Mouse (Mus musculus) monocyte, adult 2 months (primary cell): Measurements from ENCODE around the gene Mpp1.
"Not testable (repeated sequence)": the region's sequence is repeated elsewhere in the genome, so short reads cannot be mapped to it uniquely, and the experiment has no call there.

Experiments
- DNase-seq, 2 experiments: peaks; one replicate each; pipeline ENCODE4 v3.0.0; 2022; ENCODE audit warnings: low spot score in 2 of 2, low read depth in 1 of 2

Mpp1 gene

DNA sequence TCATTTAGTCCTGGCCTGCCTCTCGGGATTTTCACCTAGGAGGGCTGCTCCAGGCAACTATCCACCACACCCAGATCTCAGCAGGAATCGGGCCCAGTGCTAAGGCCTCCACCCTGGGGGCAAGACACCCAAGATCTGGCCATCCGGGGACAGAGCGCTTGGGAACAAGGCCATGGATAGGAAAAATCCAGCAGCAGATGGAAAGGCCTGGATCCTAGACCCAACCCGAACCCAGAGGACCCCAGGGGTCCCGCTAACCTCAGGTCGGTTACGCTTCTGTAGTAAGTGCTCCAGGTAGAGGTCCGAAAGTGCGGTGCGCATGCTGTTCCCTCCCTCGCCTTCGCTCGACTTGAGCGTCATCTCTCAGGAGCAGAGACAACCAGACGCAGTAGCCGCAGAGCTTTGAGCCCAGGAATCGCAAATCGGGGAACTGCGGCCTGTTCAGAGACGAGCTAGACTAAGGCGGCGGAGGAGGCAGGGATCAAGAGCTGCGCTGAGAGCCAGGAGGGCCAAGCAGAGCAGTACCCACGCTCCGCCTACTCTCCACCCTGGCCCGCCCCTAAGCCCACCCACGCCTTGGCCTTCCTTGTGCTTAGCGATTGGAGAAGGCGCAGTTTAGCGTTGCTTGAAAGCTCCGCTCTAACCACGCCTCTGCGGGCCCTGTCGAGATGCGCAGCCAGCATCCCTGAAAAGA is at the start of gene Mpp1:
TSS of gene Mpp1 (minus strand) at position 550 of the 694 bp plus-strand sequence.
- DNase-seq = peak; percentile 20 to 53

DNA sequence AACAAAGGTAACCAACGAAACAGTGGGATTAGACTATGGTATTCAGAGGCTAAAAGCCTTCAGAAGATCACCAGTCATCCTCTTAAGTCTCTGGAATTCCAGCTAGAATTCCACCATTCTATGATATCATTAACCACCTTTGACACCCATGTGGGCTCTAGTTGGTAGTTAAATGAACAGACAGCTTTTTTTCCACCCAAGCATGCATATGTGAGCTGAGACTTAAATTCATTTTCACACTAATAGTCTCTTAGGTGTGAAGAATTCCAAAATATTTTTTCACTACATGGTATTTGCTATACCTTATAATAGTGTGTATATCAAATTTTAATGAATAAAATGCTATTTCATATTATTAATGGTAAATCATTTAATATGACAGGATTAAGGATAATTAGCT is 32.9 kb upstream of the Mpp1 start, which contains the start of gene Smim9:
TSS of gene Smim9 (minus strand) at position 101 of the 400 bp plus-strand sequence.
- DNase-seq = no peak

DNA sequence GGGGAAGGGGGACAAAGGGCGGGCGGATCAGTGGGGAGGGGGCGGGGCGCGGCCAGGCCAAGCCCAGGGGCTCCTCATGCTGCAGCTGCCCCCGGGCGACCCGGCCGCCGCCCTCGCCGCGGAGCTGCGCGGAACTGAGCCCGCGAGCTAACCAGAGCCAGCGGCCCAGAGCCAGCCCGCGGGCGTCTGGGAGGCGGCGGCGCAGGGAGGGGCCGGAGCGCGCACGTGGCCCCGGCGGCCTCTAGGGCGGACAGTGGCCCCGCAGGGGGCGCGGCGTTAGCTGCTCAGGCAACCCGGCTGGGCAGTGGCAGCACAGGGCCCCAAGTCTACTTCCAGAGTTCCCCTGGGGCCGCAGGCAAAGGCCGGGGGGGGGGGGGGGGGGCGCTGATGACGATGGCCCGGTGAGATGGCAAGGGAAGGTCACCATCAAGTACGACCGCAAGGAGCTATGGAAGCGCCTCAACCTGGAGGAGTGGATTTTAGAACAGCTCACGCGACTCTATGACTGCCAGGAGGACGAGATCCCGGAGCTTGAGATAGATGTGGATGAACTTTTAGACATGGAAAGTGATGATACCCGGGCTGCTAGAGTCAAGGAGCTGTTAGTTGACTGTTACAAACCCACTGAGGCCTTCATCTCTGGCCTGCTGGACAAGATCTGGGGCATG is 24.9 kb upstream of the Mpp1 start:
- DNase-seq = no peak

DNA sequence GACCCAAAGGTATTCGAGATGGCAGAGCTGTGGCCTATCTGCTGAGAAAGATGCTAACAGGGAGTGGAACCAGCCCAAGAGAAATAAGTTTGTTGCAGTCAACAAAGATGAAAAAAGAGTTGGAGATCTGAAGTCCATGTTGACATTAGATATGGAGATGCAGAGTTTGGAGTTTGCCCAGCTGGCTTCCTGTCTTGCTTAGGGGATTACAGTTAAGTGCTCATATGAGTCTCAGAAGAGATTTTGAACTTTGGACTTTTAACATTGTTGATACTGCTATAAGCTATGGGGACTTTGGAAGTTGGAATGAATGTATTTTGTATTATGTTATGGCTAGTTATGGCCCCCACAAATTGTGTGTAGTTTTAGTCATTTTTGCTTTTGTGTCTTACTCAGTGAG is 21.4 kb upstream of the Mpp1 start:
- DNase-seq = no peak

DNA sequence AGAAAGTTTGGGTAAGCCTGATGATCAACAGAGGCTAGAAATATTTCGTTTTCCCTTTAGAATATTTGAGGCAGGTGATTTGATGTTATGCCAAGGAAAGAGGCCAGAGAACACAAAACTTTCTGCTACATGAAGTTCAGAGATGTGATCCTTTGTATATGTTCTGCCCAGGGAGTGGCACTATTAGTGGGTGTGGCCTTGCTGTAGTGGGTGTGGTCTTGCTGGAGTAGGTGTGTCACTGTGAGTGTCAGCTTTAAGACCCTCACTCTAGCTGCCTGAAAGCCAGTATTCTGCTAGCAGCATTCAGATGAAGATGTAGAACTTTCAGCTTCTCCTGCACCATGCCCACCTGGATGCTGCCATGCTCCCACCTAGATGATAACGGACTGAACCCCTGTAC is 19.5 kb upstream of the Mpp1 start:
- DNase-seq = no peak

DNA sequence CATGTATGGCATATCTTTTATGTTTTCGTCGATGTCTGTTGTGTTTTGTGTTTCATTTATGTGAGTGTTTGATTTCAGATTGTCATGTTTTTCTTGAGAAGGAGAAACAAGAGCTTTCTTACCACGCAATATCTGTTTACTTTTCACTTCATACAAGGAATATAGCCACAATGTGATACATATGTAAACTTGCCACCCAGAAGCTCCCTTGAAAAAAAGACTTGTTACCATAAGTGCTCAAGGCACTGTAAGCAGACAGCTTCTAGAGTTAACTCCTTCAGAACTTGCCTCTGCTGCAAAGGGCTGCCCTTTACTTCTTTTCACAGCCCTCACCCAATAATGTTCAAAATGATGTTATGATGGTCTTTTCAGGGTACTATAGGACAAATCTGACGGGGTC is 17.6 kb upstream of the Mpp1 start:
- no peak for DNase-seq

DNA sequence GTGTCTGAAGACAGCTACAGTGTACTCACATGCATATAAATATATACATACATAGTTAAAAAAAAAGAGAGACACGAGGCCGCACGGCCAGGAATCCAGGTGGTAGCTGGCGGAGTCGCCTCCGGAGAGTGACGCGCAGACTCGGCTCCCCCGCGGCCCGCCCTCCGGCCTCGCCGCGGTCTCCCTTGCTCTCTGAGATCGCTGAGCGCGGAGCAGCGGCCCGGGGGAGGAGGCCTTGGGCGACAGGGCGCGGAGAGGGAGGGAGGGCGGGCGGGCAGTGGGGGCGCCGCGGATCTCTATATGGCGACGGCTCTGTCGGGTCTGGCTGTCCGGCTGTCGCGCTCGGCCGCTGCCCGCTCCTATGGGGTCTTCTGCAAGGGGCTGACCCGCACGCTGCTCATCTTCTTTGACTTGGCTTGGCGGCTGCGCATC is 12.3 kb upstream of the Mpp1 start:
- DNase-seq = not testable (repeated sequence)

DNA sequence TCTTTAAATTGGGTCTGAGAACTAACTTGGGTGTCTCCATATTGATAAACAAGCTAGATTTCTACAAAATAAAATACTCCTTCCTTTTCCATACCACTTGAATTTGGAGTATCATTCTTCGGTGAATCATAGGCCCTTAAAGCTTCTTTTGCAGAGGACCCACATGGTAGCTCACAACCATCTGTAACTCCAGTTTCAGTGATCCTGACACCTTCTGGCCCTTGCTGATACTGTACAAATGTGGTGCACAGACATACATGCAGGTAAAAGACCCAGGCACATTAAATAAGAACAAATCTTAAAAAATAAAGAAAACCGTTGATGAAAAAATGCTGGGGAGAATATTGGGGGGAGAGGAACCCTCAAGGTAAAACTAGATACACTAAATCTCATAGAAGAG is 7.4 kb upstream of the Mpp1 start:
- DNase-seq = no peak

DNA sequence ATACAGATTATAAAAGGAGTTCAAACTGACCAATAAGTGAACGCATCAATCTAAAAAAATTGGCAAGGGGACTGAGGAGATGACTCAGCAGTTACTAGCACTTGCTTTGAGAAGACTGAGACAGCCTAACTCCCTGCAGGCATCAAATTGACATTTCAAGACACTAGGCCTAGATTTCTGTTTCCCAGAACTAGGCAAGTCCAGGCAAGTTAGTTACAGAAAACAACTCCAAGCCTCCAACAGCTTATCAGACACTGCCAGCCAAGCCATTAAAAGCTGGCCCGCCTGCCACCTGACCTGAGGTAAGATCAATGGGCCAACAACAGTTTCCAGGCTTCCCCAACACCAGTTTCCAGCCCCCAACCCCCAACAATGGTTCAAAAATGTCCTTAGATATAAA is 6.9 kb upstream of the Mpp1 start:
- DNase-seq = no peak

DNA sequence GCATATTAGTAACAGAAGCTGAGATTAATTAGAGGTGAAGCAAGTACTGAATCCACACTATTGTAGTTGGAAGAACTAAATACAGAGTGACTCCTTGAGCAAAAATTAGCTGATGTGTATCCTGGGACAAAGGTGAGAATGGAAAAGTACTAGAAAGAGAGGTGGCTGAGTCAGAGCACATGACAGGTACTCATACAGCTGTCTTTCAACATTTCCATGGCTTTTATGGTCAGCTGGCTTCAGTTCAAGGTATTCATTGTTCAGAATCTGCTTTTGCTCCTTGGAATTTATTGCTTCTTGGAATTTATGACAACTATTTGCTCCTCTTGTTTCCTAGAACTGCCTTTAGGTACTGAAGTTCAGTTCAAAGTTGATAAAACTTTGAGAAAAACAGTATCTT is 6.1 kb upstream of the Mpp1 start:
- no peak for DNase-seq

DNA sequence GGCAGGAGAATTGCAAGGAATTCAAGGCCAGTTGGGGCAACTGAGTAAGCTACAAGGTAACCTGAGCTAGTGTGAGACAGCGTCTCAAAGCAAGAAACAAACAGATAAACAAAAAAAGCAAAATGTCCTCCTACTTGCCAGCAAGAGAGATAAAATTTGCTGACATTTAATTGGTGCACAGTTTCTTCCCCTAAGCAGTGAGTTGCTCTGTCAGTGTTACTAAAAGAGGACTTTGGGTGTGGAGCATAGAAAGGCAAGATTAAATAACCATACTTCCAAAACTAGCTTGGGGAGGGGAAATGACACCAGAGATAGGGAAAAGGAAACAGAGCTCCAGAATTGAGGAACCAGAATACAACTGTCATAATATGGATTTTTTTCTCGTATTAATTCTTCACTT is 1.3 kb downstream of the Mpp1 start:
- DNase-seq = no peak

DNA sequence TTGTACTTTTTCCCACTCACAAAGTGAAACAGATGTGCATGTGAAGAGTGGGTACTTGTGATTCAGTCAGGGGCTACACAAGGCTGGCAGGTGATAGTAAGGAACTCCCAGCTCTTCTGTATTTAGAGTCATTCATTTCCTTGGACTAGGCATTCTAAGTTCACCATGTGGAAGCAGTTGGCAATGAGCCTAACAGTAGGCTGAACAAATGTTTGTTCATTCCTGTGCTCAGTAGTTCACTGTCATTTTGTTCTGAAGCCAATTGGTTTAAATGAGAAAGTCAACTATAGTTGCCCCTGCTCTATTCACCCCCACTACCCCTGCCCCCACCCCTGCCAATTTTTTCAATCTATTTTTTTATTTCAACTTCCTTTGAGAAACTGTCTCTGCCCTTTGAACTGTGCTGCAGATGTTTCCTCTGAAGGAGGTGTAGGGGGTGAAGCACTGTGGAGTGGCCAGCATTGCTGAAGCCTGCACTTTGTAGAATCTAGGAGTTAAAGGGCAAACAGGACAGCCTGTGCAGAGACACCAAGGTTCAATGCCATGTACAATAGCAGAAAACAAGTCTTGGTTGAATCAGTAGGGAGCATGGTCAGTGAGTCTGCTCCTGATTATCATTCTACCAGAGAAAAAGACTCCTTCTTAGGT is 2.4 kb downstream of the Mpp1 start:
- DNase-seq = no peak

DNA sequence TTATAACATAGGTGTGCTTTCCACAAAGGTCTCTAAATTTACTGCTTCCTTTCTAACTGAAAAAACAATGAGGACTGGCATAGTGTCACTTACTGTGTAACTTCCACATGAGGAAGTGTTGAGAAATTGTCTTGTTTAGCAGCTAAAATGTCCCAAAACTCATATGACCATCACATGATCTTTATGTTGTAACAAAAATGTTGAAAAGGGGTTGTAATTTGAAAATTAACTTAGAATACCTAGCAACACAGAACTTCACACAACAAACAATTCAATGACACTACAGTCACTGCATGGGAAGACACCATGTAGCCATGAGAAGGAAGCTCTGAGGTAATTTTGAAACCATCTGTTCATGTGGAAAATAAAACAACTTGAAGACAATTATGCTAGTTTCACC is 3.9 kb downstream of the Mpp1 start:
- DNase-seq = no peak

DNA sequence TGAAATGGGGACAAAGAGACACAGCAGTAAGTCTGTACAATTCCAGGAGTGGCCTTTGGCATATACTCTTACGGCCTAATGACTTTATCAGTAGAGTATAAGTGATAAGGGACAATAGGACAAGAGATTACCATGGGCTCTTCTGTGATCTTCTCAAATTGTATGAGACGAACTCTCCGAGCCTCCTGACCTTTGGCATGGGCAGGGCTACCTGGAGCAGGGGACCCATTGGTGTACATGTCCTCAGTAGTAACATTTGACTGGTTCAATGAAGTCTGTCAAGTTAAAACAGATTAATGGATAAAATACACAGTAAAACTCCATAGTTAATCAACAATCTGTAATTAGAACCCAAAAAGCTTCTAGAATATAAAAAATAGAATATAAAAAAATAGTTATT is 5.2 kb downstream of the Mpp1 start:
- DNase-seq = no peak

DNA sequence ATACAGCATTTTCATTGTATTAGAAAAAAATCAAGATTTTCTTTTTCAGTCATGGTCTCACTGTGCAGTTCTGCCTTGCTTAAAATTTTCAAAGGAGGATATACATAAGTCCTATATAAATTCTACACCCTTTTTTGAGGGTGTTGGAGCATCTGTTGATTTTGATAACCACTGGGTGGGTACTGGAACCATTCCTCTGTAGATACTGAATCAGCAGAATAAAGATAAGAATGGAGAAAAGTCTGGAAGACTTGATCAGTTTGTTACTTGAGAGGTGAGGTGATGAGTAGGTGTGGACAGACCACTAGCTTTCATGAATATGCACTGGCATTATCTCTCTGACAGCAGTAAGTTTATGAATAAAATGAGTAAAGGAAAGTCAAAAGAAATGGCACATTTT is 15.3 kb downstream of the Mpp1 start:
- no peak for DNase-seq

DNA sequence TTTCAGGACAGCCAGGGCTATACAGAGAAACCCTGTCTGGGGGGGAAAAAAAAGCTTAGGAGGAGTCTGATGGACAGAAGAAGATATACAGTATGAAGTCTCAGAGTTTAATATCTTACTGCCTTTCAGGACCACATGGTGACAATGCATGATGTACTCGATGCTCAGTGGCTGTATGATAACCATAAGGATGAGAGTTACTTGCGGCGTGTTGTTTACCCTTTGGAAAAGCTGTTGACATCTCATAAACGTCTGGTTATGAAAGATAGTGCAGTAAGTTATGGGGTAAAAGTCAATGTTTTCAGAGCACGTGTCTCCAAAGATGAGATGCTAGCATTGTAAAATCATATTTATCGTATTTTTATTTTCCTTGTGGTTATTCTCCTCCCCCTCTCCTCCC is 28.5 kb downstream of the Mpp1 start:
- DNase-seq = no peak

DNA sequence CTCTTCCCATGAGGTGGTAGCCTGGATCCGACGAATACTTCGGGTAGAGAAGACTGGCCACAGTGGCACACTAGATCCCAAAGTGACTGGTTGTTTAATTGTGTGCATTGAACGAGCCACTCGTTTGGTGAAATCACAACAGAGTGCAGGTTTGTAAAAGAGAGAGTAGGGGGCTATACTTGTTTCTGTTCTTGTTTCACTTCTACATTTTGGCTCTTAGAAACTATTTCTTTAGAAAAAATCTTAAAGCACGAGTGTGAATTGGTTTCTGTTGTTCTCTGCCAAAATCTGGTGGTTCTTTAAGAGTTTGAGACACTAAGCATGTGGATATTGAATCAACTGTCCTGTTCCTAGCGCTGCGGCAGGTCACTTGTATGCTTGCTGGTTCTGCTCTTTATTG is 32.0 kb downstream of the Mpp1 start:
- no peak for DNase-seq

DNA sequence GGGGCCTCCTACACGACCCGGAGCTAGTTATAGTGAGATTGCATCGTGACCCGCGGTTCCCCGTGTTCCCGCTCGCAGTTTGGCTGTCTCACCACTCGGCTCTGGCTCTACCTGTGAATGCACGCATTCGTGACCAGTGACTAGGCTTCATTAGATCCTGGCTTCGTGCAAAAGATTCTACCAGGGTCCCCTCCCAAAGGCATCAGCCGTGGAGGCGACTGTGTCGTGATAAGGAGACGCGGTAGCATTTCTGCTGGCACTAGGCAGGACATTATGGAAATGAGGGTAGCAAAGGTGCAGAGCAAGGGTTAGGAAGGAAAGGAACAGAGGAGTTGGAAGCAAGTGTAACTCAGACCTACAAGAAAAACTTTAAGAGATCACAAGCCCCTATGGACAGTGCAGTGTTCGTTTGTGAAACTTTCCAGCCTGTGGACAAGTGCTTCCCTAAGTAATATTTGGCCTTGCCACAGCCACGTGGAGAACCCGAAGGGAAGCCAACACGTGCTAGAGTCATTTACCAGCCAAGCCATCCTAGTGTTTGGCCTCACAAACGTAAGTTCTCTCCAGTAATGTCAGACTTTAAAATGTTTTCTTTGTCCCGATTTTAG is 34.5 kb downstream of the Mpp1 start:
- DNase-seq = no peak

DNA sequence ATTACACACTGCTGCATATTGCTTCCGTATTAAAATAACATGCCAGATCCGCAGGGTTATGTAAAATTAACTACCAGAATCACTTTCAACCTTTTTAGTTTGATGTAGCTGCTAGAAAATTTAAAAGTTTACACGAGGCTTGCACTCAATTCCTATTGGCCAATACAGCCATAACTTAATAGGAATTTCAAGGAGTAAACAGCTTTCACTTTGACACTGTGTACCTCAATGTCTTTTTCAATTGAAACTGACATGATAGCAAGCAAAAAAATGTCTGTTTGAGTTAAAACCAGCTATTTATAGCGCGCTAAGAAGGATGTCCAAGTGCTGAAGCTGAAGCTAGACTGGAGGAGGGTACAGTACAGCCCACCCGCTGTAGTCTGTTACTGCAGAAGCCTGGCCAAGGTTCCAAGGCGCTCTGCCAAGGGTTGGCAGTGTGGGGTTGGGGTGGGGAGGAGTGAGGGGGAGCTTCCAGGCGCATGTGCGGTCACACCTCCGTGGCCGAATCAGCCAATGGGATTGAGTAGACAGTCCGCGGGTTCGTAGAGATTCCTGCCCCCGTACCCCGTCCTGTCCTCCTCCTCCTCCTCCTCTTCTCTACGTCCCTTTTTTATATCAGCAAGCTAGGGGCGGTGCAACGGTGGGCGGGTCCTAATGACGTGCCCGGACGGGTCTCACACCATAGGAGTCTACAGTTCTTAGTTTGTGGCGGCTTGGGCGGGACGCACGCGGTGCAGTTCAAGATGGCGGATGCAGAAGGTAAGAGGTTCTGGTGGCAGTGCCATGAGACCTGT is 35.2 kb downstream of the Mpp1 start, which contains the start of gene Dkc1:
TSS of gene Dkc1 (plus strand) at position 486 of the 794 bp plus-strand sequence.
- peak; percentile 84 to 88 for DNase-seq

DNA sequence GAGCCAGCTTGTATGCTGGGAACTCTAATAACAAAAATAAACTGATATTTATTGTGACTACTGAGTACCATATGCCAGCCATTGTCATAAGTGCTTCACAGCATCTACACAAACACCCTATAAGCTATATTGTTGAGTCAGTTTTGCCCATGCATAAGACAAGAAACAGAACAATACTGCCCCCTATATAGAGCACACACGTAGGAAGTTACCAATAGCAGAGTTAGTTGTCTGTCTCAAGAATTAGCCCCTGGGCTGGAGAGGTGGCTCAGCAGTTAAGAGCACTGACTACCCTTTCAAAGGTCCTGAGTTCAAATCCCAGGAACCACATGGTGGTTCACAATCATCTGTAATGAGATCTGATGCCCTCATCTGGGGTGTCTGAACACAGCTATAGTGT is 45.2 kb downstream of the Mpp1 start:
- DNase-seq = no peak
